Mouse (Mus musculus) brain, embryonic 14.5 days (tissue): ENCODE measurements at regions not wholly inside any gene's neighbourhood (a gene's known extent, or its start where the extent isn't known, plus 50 kb on each side); places are given as distances from the start of the nearest gene placed in this dataset.
A peak's percentile ranks its signal among the peaks of the same experiment; 100 is the strongest.
"Not testable (repeated sequence)": the region's sequence is repeated elsewhere in the genome, so short reads cannot be mapped to it uniquely, and the experiment has no call there.

Experiments
- DNase-seq: peaks from one replicate; pipeline ENCODE4 v3.0.0-alpha.2; 2011; ENCODE audit warnings: low read depth
- CTCF ChIP-seq: fragments of 200-500 bp; IDR thresholded peaks from 2 replicates; pipeline ENCODE4 v1.5.1; 2012; ENCODE audit warnings: inconsistent platforms, mild to moderate bottlenecking, moderate library complexity, borderline replicate concordance; ENCODE audit not compliant: insufficient read depth, insufficient read length; ENCODE audit errors: extremely low read depth
- POLR2A ChIP-seq: fragments of 200-500 bp; IDR thresholded peaks from 2 replicates; pipeline ENCODE4 v1.6.1; 2012; ENCODE audit warnings: mild to moderate bottlenecking, inconsistent platforms, borderline replicate concordance; ENCODE audit not compliant: poor library complexity, insufficient read depth, insufficient read length, severe bottlenecking; ENCODE audit errors: extremely low read depth

- DNase-seq = peak; percentile 78
- no peak for TF ChIP-seq CTCF
- no peak for TF ChIP-seq POLR2A
Observed at GRCm38 (mm10) chr1:124517543-124518171, 472.3 kb upstream of the Dpp10 start.

- TF ChIP-seq POLR2A (no peak), CTCF (no peak)
- no peak for DNase-seq
Observed at GRCm38 (mm10) chr1:124510492-124510891, 465.1 kb upstream of the Dpp10 start.

DNA sequence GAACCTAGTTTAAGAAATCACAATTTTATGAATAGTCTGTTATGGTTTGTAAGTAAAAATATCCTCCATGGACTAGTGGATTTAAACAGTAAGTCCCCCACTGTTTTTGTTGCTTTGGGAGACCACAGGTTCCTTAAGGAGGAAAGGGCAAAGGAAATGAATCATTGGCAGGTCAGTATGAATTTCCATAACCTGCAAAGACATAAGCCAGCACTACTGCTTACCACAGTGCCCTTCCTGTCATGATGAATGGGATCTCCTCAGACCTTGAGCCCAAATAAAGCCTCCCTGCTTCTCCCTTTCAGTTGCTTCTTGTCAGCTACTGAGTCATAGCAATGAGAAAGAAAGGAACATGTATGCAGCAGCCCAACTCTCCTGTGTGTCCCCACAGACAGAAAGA is 443.1 kb upstream of the Dpp10 start:
- DNase-seq = no peak
- TF ChIP-seq POLR2A = no peak
- no peak for TF ChIP-seq CTCF

DNA sequence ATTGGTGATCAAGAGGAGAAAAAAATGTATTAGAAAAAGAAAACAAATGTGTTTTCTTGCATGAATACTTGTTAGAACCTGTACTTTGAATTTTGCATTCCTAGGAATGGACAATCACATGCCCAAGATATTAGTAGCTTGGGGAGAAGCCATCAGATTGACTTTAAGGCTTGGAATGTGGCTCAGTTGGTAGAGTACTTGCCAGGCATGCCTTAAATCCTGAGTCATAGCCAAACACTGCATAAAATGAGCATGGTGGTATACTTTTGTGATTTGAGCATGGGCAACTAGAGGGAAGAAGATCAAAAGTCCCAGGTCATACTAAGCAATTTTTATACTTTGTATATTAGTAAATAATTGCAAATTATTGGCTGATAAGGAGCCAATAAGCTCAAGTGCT is 442.6 kb upstream of the Dpp10 start:
- no peak for DNase-seq
- TF ChIP-seq POLR2A (no peak), CTCF (no peak)

GRCm38 (mm10) chr1:124450128-124450527 is 404.8 kb upstream of the Dpp10 start:
- peak; percentile 40 for DNase-seq
- peak; percentile 23; the same call in 1 of the 2 replicates for TF ChIP-seq CTCF
- TF ChIP-seq POLR2A = no peak

- no peak for TF ChIP-seq CTCF
- no peak for DNase-seq
Observed at GRCm38 (mm10) chr1:124439526-124439925, 394.2 kb upstream of the Dpp10 start.

DNA sequence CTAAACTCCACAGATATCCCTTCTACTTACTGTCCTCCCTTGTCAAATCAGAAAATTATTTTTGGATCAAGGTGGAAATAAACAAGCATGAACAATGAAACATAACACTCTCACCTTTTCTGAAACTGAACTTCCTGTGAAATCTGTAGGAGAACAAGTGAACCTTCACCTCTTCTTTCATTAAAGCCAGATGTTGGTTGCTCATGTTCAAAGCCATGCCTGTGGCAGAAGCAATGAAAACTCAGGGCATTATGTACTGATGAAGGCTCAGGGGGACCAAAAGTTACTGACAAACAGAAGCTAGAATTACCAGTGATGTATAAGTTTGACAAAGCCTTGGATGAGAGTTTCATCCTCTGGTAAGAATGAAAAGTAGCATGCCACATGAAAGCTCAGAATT is 390.5 kb upstream of the Dpp10 start:
- DNase-seq = no peak
- no peak for TF ChIP-seq POLR2A
- no peak for TF ChIP-seq CTCF

DNA sequence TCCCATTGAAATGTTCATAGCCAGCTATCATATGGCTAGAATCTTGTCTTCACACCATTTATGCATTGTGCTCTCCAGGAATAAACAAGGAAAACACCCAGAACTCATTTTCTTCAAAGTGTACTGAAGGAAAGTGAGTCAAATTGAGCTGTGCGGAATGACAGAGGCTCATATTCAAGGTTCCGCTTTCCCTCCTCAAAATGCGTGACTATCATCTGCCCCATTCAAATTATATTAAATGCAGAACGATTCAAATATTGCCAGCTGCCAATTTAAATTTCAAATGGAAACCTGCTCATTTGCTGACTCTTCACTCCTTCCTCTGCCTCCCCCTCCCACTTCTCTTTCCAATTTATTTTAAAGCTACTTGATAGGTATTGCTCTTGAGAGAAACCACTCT is 384.2 kb upstream of the Dpp10 start:
- TF ChIP-seq CTCF (no peak), POLR2A (no peak)
- peak; percentile 51 for DNase-seq

DNA sequence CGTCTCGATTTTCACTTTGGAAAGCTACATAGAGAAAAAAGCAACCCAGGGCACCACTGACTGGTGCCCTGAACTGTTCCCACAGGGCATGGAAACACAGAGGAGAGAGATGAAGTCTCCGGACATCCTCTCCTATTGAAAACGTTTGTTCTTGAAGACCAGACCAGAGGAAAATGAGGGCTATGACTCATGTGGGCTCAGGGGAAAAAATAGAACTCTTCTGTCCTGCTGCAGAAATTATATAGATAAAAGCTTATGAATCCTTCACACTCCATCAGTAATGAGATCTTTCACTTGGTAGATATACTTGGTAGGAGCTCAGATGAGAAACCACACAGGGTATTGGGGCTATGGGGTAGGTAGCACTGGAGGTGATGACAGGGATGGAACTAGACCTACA is 371.4 kb upstream of the Dpp10 start:
- no peak for TF ChIP-seq CTCF
- TF ChIP-seq POLR2A = no peak

DNA sequence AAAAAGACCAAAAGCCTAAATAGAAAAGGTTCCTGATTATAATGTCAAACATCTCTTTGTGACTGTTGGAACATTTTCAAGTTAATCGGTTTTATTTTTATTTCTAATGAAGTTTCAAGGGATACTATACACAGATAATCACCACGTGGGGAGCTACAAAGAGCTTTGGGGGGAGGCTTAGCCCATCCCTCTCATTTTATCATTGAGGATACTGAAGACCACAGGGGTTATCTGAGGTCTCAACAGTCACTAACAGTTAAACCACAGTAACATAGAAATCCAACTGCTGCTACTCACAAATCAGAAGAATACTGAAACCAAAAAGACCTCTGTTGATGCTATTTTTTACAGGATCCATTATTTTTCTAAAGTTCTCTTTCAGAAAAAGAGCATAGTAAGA is 364.9 kb upstream of the Dpp10 start:
- no peak for TF ChIP-seq CTCF
- TF ChIP-seq POLR2A = no peak
- no peak for DNase-seq

More for the DNA sequence above, 371.4 kb upstream of the Dpp10 start:
- no peak for DNase-seq

- peak; percentile 60 for DNase-seq
- no peak for TF ChIP-seq CTCF
- TF ChIP-seq POLR2A = no peak
Observed at GRCm38 (mm10) chr1:124409781-124410180, 364.4 kb upstream of the Dpp10 start.

- no peak for TF ChIP-seq POLR2A
- TF ChIP-seq CTCF = no peak
Observed at GRCm38 (mm10) chr1:124369604-124370003, 324.2 kb upstream of the Dpp10 start.

GRCm38 (mm10) chr1:124348491-124348890 is 303.1 kb upstream of the Dpp10 start:
- DNase-seq = not testable (repeated sequence)

More at GRCm38 (mm10) chr1:124369604-124370003, 324.2 kb upstream of the Dpp10 start:
- peak; percentile 2 for DNase-seq

DNA sequence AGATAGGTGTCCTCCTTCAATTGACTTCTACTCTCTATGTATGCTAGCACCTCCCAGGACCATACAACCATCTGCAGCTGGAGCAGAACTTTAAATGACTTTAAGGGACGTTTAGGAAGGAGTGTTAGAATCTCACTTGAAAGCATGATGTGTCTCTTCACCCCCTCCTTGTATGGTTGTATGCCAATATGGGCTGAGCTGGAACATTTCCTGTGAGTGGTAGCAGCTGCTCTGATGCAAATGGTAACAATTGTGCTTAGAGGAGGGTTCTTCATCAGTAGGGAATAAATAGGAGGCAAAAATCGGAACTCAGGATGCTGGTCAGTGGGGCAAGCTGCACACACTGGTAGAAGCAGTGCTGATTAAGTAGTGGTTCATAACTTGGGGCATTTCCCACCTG is 294.1 kb upstream of the Dpp10 start:
- TF ChIP-seq CTCF = no peak
- DNase-seq = no peak
